Mouse (Mus musculus) spleen, postnatal 36 days (tissue): ENCODE data around the gene Fgfr2.

Experiments
- DNase-seq, 2 experiments: peaks; one replicate each; pipeline ENCODE4 v3.0.0; 2022; ENCODE audit warnings: low spot score in 2 of 2, mixed read lengths in 1 of 2

Gene Fgfr2

DNA sequence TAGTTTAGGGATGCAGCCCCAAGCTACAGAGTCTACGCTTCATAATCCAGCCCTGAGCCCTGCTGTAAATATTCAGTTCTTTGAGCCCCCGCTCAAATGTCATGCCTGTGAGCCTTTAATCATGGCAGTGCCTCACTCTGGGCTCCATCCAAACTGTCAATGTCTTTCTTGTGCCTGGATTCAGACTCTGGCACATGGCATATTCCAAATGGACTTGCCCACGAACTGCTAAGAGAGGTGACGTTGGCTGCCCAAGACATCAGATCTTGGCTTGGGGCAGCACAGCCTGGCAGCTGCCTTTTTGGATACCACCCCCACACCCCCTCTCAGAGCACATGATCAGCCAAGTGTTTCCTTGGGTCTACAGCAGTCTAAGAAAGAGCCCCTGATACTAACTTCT is 2902.5 kb downstream of the Fgfr2 start:
- no peak for DNase-seq

DNA sequence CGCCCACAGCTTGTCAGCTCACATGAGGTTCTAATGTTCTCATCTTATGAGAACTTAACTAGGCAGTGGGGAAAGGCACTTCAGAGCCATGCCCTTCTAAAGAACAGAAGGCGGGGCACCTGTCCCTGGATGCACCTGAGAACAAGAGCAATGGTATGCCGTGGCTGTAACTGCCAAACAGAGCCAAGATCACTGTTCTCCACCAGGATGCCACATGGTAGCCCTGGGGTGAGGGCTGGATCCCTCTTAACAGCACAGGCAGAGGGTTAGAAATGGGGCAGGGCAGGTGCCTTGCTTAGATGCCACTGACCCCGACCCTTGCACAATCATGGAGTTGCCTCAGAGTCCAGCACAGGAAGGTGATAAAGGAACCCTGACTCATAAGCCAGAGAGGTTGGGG is 2903.3 kb downstream of the Fgfr2 start:
- DNase-seq = no peak

DNA sequence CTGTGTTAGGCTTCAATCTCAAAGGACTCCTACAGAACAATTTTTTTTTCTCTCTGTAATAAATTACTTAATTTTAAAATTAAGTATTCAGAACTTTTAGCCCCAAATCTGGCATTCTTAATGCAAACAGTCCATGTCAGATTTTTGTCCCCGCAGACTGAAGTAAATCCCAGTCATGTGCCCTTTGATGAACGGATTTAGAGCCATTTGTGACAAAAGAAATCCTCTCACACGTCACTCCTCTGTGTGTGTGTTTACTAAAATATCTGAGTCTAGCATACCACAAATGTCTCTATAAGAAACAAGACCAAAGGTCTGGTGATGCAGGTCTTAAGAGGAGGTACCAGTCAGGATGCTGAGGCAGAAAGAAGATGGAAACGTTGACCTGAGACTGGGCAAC is 2906.9 kb downstream of the Fgfr2 start:
- DNase-seq = no peak

DNA sequence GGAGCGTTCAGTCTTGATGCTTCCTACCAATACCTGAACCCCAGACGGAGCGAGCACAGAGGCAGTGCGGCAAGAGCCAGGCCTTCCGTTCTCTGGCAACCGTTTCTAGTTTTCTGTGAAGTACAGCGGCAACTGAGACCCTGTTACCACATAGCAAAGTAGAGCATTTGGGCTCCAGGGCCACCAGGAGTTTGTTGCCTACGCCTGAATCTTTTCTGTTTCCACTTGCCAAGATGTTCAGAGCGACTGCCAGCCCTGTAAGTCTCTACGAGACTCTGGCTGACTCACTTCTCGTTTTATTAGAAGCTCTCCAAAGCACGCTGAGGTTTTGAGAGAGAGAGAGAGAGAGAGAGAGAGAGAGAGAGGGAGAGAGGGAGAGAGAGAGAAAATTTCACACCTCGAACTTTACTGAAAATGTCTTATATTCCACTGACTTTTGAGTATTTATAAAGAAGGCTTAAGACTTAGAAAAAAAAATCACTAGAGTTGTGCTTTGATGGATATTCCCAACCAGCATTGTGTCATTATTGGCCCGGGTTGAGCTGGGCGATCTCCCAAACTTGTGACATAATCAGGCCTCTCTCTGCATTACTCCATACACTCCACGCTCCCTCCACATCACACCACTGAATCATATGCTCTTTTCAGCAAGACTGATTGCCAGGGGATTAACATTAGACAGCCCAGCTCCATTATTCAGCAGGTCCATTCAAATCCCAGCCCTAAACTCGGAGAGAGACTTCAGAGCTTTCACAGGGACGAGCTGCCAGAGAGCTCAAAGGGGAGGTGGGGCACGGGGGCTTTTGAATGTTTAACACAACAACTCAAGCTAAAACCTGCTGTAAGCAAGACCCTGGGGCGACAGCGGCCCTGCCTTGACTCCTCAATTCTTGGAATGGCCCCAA is 2907.6 kb downstream of the Fgfr2 start:
- no peak for DNase-seq

DNA sequence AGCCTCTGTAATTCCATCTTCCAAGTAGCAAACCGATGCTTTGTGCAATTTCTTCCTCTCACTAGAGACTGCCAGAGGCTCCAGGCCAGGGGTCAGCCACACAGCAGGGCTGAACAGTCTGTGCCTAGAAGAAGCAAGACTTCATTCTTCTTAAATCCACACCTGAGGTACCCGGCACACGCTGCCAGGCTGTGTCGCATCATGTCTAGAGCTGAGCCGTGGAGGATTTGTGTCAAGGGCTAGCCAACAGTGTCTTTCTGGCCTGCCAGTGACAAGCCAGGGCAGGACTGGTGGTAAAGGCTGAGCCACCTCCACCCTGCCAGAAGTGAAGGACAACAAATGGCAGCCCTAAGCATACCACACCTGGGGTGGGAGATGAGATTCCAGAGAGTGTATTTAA is 2910.0 kb downstream of the Fgfr2 start:
- no peak for DNase-seq

DNA sequence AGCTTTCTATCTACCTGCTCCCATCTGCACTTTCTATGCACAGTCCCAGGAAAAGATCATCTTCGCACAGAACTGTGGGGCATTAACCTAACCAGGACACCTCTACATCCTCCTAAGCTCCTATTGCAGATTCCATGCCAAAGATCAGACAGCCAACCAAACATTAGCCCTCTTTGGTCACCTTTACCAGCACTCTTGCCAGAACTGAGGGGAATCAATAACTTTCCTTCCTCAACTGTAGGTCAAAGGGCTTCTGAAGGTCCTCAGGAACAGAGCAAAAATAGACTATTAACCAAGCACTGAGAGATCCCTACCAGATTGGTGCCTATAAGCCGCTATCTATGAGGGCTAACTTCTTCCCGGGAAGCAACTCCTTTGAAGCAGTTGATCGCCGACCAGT is 2911.7 kb downstream of the Fgfr2 start:
- DNase-seq = no peak

DNA sequence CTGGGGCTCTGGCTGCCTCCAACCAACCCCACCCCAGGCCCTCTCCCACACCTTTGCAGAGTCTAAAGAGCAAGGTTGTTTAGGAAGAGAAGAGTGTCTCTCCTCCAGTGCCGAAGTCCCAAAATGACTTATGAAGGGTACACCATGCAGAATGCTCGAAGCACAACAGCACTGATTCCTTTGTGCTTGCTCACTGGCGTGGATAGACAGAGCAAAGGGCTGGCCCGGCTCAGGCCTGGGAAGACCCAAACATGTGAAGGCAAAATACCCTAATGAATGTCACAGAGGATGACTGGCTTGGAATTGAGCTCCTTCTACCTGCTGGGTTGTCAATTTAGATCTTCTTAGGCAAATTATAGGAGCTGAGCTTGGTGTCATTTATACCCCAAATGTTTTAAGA is 2914.5 kb downstream of the Fgfr2 start:
- DNase-seq = no peak

DNA sequence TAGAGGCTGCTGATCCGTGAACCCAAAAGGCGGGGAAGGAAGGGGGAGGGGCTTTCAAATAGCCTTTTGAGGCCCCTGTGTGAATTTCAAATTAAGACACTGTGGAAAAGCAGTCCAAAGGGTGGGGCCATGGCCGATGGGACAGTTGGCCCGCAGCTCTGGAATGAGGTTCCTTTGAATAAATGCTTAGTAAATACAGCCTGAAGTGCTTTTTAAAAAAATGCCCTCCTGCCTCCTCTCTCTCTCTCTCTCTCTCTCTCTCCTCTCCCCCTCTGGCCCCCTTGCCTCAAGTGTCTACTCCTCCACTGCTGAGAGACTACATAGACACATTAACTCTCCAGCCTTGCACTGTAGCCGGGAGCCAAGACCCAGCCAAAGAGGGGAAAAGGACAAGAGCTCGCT is 2917.0 kb downstream of the Fgfr2 start:
- DNase-seq = no peak

DNA sequence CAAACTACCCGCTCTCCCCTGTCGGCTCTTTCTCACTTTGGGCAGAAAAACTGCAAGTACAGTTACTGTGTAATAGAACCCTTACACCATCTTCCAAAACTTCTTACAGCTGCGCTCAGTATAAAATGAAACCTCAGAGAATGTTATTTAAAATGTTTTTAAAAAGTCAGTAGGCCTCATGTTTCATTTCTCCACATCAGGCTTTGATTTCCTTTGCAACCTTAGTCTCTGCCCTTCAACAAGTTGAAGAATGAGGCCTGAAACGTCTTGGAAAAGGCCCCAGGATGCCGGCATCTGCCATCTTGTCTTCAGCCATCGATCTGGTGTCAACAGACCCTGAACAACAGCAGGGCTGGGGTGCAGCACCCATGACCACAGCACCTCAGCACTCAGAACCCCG is 2918.0 kb downstream of the Fgfr2 start:
- DNase-seq = no peak

DNA sequence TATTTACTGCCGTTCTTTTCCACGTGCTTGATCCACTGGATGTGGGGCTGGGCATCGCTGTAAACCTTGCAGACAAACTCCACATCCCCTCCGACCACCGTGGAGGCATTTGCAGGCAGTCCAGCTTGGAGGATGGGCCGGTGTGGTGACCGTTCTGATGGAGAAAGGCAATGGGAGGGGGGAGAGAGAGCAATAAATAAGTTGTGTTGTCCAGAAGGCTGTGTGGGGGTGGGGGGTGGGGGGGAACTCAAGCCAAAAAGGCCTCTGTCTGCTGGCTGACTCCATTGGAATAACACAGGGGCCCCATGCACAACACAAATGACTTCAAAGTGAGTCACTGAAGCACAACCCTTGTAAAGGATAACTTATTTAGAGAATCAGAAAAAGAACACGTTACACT is 2922.1 kb downstream of the Fgfr2 start:
- no peak for DNase-seq

DNA sequence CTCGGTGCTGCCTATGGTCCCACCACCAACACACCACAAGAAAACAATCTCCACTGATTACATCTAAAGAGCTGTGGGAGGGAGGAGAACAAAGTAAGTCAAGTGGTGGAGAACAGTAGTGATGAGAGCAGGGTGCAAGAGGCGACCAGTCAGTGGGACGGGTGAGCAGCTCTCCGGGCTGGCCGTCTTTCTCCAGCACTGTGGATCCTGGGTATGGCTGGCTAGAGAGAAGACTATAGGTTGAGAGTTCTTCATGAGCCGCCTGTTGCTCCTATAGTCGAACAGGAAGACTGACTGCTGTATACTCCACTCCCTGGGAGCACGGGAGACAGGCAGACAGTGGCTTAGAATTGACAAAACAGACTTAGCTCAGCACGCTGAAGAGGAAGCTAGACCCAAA is 2923.2 kb downstream of the Fgfr2 start:
- no peak for DNase-seq

DNA sequence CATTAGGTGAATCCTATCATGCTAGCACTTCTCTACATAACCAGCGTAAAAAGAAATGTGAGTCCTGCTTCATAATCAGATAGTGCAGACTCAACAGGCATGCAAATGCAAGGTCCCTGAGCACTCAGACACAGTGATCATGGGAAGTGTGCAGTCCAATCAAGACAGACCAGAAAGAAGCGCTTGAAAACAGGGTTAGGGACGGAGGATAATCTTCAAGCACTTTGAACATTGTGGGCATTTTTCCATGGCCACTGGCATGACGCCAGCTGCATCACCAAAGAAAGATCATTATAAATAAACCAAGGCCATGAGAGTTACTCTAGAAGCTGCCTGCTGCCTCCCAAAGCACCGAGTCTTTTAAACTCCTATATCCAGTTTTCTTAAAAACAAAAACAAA is 2923.8 kb downstream of the Fgfr2 start:
- no peak for DNase-seq

DNA sequence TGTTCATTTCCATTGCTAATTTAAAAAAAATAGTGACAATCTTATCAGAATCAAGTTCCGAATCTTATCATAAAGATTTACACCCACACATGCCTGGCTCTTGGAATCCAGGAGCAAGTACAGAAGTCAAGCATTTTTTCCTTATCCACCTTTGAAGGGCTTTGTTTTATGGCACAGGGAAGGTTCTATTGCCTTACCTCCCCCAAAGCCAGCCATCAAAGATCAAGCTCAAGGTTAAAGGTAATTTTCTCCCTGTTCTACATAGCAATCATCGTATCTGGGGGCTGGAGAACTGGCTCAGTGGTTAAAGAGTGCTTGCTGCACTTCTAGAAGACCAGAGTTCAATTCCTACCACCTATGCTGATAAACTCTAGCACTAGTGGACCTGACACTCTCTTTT is 2928.1 kb downstream of the Fgfr2 start:
- DNase-seq = no peak

DNA sequence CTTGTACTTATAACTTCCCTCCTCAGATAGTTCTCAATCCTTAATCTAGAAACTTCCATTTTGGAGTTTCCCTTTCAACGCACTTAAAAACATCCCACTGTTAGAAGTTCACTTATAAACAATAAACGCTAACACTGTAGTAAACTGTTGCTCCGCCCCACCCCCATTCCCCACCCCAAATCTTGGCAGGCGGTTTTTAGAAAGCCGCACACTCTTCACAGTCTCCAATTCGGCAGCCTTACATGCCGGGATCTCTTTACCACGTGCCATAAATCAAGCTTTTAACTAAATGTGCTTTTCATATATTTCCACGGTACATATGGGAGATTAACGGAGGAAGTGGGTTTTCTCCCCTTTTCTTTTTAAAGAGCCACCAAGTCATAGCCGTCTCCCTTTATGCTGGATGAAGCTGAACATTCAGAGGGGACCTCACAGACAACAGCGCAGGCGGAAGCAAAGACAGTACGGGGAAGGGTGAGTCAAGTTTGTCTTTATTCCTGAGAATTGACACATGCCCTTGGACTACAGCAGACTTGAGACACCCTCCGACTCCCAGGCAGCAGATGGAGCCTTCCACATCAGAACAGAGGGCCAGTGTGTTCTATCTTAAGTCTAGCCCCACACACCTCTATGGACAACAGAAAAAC is 2932.7 kb downstream of the Fgfr2 start:
- no peak for DNase-seq

DNA sequence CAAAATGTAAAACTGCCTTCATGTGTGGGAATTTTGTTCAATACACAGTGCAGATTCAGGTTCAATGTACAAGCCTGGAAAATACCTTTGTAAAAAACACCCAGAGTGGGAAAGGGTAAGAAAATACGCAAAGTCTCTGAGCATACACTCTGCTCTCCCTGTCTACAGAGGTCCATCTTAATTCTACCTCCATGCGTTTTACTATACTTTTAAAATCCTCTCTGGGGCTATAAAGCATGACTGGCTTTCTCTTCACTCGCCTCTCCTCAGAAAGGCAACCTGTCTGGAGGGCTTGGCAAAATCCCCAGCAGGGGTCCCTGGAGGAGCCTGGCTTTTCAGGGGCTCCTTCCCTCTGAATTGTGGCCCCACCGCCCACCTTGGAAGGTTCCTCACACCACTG is 2933.2 kb downstream of the Fgfr2 start:
- no peak for DNase-seq

DNA sequence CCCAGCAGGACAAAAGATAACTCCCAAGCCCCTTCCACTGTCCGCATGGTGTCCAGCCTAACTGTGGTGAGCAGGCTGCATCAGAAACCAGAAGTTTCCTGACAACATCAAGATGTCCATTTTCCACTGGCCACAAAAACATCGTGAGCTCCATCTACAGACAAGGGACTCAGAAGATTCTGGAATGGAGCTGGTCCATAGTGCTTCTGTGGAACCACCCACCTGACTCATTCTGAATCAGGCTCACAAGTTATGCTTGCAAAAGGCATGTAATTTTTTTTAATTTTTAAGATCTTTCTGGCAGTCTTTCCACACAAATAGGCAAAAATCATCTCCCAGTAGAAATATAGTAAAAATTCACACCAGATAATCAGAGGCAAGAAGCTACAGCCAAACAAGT is 2935.0 kb downstream of the Fgfr2 start:
- DNase-seq = no peak

DNA sequence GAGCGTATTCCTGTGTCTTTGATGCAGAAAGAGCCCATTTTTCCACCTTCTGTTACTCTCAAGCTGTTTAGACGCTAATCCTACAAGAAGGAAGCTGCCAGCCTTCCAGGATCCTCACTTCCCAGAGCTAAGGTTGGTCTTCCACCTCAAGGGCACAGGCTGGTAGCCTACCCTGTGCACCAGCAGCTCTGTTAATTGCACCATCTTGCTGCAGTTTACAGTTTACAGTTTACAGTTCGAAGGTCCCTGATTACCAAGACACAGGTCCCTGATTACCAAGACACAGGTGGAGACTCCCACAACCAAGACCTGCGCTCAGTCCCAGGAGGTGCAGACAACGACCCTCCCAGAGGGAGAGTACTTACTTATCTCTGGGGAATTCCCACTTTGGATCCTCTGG is 2938.3 kb downstream of the Fgfr2 start:
- DNase-seq = no peak

DNA sequence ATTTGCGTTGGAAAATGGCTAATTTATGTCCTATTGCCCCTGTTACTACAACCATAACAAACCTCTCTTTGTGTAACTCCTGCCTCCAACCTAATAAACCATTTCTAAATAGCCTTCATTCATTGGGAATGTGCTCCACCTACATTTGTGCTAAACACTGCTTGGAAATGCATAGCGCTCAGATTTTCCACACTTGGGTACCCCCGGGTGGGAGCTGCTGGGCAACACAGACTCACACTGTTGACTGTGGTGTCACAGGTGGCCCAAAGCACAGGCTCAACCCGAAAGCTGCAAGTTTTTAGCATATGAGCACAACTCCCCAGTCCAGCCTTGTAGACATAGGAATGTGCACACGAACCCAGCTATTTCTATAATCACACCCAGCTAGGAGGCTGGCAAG is 2939.2 kb downstream of the Fgfr2 start:
- DNase-seq = no peak

DNA sequence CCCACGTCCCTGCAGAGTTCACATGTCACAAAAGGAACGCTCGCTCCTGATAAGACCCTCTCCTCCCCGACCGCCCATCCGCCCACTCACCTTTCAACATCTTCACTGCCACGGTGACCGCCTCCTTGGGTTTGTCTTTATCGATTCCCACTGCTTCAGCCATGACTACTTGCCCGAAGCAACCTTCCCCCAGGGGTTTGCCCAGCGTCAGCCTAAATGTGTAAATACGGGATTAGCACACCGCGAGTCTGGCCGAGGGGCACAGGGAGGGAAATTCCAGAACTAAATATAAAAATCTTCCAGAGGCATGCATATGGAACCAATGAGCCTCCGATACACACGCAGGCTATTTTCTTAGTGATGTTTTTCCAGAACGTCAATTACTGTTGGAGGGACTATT is 2940.6 kb downstream of the Fgfr2 start:
- DNase-seq = no peak

DNA sequence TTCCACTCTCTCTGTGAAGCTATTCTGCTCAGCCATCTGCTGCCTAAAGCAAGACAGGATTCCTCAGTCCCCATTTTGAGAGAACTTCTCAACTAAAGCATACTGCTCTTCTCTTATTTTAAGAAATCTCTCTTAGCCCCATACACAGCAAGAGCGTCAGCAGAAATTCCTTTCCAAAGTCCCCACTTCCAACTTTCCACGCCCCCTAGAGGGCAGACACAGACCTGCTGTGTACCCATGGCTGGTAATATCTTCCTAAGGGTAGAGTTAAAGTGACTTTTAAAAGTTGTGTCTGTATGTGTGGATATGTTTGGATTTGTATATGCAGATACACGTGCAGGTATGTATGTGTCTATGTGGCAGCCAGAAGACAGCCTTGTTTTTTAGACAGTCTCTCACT is 2944.2 kb downstream of the Fgfr2 start:
- DNase-seq = no peak

DNA sequence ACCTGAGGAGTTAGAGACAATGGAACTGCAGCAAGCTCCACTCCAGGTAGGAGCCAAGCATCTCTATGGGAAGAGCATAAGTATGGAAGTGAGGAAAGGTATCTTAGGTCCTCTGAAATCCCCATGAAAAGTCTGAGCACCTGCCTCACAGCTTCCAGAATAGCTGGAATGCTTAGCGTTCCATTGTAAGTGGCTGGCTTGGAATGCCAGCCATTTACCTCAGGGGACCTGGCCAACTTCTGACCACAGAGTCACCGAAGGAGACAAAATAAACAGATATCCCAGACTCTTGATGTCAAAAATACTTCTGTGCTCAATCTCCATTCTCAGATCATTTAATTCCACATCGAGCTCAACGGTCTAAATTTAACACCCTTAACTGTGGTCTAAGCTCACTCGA is 2946.1 kb downstream of the Fgfr2 start:
- no peak for DNase-seq

DNA sequence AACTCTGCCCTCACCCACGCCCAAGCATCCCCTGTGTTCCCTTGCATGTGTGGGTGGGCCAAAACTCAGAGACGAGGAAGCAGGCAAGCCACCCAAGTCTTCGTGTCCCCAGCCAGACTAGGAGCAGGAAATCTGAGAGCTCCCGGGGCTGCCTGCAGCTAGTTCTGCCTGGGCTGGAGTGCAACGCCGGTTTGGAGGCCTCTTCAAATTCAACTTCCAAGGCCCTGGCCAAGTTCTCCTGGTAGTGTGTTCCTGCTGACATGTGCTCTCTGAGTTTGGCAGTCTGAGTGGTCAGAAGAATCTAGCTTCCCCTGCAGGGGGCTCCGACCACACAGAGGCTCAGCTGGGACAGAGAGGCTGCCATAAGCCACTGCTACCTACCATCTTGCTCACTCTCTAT is 2948.6 kb downstream of the Fgfr2 start:
- no peak for DNase-seq

DNA sequence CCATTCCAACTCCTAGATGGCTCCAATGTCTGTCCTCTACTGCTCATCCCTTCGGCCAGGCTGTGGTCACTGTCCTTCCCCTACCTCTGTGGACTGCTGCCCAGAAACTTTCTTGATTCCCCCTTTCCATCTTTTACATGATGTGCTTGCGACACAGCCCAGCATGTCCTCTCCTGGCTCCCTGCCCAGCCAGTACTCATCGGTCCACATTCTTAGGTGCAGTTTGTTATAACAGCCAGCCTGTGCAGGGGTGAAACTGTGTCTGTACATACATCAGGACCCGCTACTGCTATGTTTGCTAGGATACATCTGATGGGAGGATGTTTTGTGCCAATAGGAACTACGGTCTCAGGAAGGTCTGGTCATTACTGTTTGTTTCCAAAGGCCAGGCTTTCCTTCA is 2949.2 kb downstream of the Fgfr2 start:
- DNase-seq = no peak

DNA sequence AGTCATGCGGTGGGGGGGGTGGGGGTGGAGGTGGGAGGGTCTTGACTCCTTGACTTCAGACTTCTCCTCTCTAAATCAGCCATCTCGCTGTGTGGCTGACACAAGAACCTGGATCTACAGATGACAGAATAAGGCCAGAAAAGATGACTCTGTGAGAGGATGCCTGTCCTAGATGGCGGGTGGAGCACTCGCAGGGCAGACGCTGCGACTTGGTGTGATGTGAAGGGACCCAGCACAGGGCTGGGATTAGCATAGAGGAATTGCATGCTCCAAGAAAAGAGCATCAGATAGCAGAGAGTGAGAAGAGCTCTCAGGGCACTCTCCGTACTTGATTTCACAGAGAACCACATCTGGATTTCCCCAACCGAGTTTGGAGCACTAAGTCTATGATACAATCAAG is 2953.0 kb downstream of the Fgfr2 start:
- DNase-seq = no peak
